Mouse (Mus musculus): ENCODE results near the gene Ubap2. TPM values are rescaled to one million over a fixed set of nuclear protein-coding genes. Genes with fewer than 3 reads are reported as not detected.

Gene Ubap2
- polyA plus RNA-seq, 1 experiment from 2014 or later: 72.0 TPM

DNA sequence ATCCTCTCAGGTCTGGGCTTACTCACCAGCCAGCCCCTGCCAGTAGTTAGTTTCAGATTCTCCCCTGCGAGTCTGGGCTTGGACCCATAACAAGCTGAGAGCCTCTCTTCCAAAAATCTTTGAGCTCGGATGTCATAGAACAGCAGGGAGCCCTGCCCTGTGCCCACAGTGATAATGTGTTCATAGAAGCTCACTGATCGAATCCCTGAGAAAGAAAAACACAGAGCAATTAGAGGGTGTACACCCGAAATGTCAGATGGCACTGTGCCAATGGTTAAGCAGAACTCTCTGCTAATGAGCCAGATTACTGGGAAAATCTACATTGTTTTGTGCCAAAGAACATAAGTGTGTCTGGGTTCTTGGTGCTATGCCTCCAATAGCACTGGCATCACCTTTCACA, 19.0 kb upstream of the Ubap2 start:
- no peak overlapping the region for H3K4me2 ChIP-seq
- WGBS: 88% methylated on average over 4 of the region's 4 CpGs
- no peak overlapping the region for H3K27ac ChIP-seq (ENCODE audit: low read depth)
- H3K9ac ChIP-seq: no peak overlapping the region
- no peaks in the 10 kb centered on the region for H3K9me3 ChIP-seq (ENCODE audit: low read depth, low read length)
- H3K4me1 ChIP-seq (ENCODE audit: insufficient read depth): no peaks in the 10 kb centered on the region
- no peak for DNase-seq
- no peak for ATAC-seq (ENCODE audit: insufficient read depth)
- H3K27me3 ChIP-seq (ENCODE audit: insufficient read depth, low read length): no peaks in the 10 kb centered on the region
- no peak for TF ChIP-seq CTCF (IDR thresholded peaks at IDR 0.05; ENCODE audit: low read depth)
- peaks cover 90% of the 10 kb centered on the region for H3K36me3 ChIP-seq (ENCODE audit: insufficient read depth)
- no peak overlapping the region for H3K4me3 ChIP-seq (ENCODE audit: low read depth, low read length)

DNA sequence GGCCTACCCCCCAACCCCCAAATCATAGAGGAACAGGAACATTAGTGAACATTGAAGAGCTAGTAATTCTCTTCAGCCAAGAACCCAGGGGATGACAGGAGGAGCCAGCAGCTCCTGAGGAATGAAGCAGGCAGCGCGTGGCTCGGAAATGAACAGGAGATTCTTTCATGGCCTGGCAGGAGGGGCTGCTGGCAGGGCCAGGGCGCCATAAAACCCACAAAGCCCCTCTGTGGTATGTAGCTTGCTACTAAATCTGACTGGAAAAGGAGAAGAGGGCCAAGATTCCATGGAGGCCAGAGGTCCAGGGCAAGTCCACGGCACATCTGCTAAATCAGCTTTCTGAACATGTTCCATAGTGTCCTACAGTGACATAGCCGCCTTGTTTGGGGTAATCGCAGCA, 14.9 kb upstream of the Ubap2 start:
- 74% methylated on average over 7 of the region's 7 CpGs for WGBS
- Histone ChIP-seq H3K36me3 (ENCODE audit: insufficient read depth) (peaks cover 49% of the 10 kb centered on the region), H3K4me1 (ENCODE audit: insufficient read depth) (no peaks in the 10 kb centered on the region), H3K27ac (ENCODE audit: low read depth) (no peak overlapping the region), H3K4me2 (no peak overlapping the region), H3K4me3 (ENCODE audit: low read depth, low read length) (no peak overlapping the region), H3K27me3 (ENCODE audit: insufficient read depth, low read length) (no peaks in the 10 kb centered on the region), H3K9ac (no peak overlapping the region), H3K9me3 (ENCODE audit: low read depth, low read length) (no peaks in the 10 kb centered on the region)
- no peak for DNase-seq
- ATAC-seq (ENCODE audit: insufficient read depth): no peak
- TF ChIP-seq CTCF (IDR thresholded peaks at IDR 0.05; ENCODE audit: low read depth): no peak

DNA sequence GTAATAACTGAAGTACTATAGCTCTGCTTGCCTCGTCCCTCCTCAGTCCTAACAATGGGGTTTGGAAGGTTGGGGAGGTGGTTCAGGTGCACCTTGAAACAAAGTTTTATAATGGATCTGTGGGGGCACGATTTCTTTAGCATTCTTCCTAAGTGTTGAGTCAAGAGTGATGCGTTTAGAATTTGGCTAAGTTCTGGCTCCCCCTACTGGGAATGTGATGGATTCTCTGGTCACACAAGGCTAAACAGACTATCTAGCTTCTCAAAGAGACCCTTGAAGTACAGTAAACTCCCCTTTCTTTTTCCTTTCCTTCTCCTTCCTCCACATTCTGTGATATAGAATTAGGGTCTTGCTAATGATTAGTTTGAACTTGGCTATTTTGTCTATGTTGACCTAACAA, 11.5 kb upstream of the Ubap2 start:
- Histone ChIP-seq H3K36me3 (ENCODE audit: insufficient read depth) (peaks cover 15% of the 10 kb centered on the region), H3K27ac (ENCODE audit: low read depth) (no peak overlapping the region), H3K9ac (no peak overlapping the region), H3K4me2 (no peak overlapping the region), H3K4me3 (ENCODE audit: low read depth, low read length) (no peak overlapping the region), H3K4me1 (ENCODE audit: insufficient read depth) (no peaks in the 10 kb centered on the region), H3K9me3 (ENCODE audit: low read depth, low read length) (no peaks in the 10 kb centered on the region), H3K27me3 (ENCODE audit: insufficient read depth, low read length) (no peaks in the 10 kb centered on the region)
- DNase-seq: peak; percentile 81
- peak; percentile 74 for TF ChIP-seq CTCF (IDR thresholded peaks at IDR 0.05; ENCODE audit: low read depth)
- no peak for ATAC-seq (ENCODE audit: insufficient read depth)
- 15% methylated on average over 3 of the region's 3 CpGs for WGBS

- H3K9me3 ChIP-seq (ENCODE audit: low read depth, low read length): no peaks in the 10 kb centered on the region
- TF ChIP-seq CTCF (IDR thresholded peaks at IDR 0.05; ENCODE audit: low read depth): no peak
- WGBS: 71% methylated on average over 2 of the region's 2 CpGs
- H3K4me1 ChIP-seq (ENCODE audit: insufficient read depth): no peaks in the 10 kb centered on the region
- no peak overlapping the region for H3K9ac ChIP-seq
- no peak overlapping the region for H3K4me3 ChIP-seq (ENCODE audit: low read depth, low read length)
- ATAC-seq (ENCODE audit: insufficient read depth) (peak; percentile 63; the same call in 1 of the 2 replicates), DNase-seq (peak; percentile 53)
- H3K27me3 ChIP-seq (ENCODE audit: insufficient read depth, low read length): no peaks in the 10 kb centered on the region
- H3K27ac ChIP-seq (ENCODE audit: low read depth): peak overlapping the region; percentile 76
- H3K36me3 ChIP-seq (ENCODE audit: insufficient read depth): no peaks in the 10 kb centered on the region
- H3K4me2 ChIP-seq: no peak overlapping the region
Measured at GRCm38 (mm10) chr4:41284087-41284486, 9.1 kb upstream of the Ubap2 start.

DNA sequence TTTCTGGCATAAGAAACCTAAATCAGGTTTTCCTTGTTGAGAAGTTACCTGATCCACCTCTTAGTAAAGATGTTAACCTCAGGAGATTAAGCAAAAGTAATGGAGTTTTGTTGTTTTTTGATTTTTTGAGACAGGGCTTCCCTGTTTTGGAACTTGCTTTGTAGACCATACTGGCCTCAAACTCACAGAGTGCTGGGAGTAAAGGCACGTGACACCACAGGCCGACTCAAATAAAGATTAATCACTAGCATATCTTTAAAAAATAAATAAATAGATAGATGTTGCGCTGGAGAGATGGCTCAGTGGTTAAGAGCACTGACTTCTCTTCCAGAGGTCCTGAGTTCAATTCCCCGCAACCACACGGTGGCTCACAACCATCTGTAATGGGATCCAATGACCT, 983 bp upstream of the Ubap2 start:
- no peak for ATAC-seq (ENCODE audit: insufficient read depth)
- no peak for DNase-seq
- Histone ChIP-seq H3K4me3 (ENCODE audit: low read depth, low read length) (peak overlapping the region; percentile 88), H3K27me3 (ENCODE audit: insufficient read depth, low read length) (no peaks in the 10 kb centered on the region), H3K9me3 (ENCODE audit: low read depth, low read length) (no peaks in the 10 kb centered on the region), H3K27ac (ENCODE audit: low read depth) (peak overlapping the region; percentile 96), H3K9ac (peak overlapping the region; percentile 92), H3K4me2 (peak overlapping the region; percentile 69), H3K36me3 (ENCODE audit: insufficient read depth) (peaks cover 3% of the 10 kb centered on the region; the same call in 1 of the 2 replicates), H3K4me1 (ENCODE audit: insufficient read depth) (peaks cover 8% of the 10 kb centered on the region; the same call in 1 of the 2 replicates)
- no peak for TF ChIP-seq CTCF (IDR thresholded peaks at IDR 0.05; ENCODE audit: low read depth)
- 49% methylated on average over 5 of the region's 5 CpGs for WGBS

- H3K4me3 ChIP-seq (ENCODE audit: low read depth, low read length): peak overlapping the region; percentile 88
- H3K4me1 ChIP-seq (ENCODE audit: insufficient read depth): peaks cover 8% of the 10 kb centered on the region; the same call in 1 of the 2 replicates
- no peaks in the 10 kb centered on the region for H3K9me3 ChIP-seq (ENCODE audit: low read depth, low read length)
- under 1% methylated on average over 17 of the region's 18 CpGs for WGBS
- ATAC-seq (ENCODE audit: insufficient read depth) (peak; percentile 60), DNase-seq (no peak)
- no peaks in the 10 kb centered on the region for H3K27me3 ChIP-seq (ENCODE audit: insufficient read depth, low read length)
- peaks cover 16% of the 10 kb centered on the region for H3K36me3 ChIP-seq (ENCODE audit: insufficient read depth)
- peak overlapping the region; percentile 92 for H3K9ac ChIP-seq
- peak overlapping the region; percentile 85 for H3K4me2 ChIP-seq
- peak overlapping the region; percentile 96 for H3K27ac ChIP-seq (ENCODE audit: low read depth)
- TF ChIP-seq CTCF (IDR thresholded peaks at IDR 0.05; ENCODE audit: low read depth): no peak
Measured at GRCm38 (mm10) chr4:41274377-41274979, 466 bp downstream of the Ubap2 start.

DNA sequence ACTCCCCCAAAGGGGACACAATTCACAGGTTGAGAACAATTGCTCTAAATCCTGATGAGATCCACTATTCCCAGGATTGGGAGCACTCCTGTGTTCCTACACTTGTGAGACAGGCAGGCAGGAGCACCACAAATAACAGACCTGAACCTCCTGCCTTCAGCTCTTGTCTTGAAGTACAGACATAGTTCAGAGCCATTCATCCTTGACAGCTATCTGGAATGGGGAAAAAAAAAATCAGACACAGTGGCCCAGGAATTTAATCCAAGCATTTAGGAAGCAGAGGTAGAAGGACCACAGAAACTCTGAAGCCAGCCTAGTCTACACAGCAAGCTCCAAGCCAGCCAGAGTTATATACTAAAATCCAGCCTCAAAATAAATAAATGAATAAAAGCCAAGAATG, 6.8 kb downstream of the Ubap2 start:
- TF ChIP-seq CTCF (IDR thresholded peaks at IDR 0.05; ENCODE audit: low read depth): no peak
- Histone ChIP-seq H3K4me1 (ENCODE audit: insufficient read depth) (peaks cover 6% of the 10 kb centered on the region; the same call in 1 of the 2 replicates), H3K27me3 (ENCODE audit: insufficient read depth, low read length) (no peaks in the 10 kb centered on the region), H3K36me3 (ENCODE audit: insufficient read depth) (peaks cover 54% of the 10 kb centered on the region), H3K9ac (no peak overlapping the region), H3K4me2 (no peak overlapping the region), H3K27ac (ENCODE audit: low read depth) (no peak overlapping the region), H3K4me3 (ENCODE audit: low read depth, low read length) (no peak overlapping the region), H3K9me3 (ENCODE audit: low read depth, low read length) (no peaks in the 10 kb centered on the region)
- ATAC-seq (ENCODE audit: insufficient read depth) (no peak), DNase-seq (no peak)
